Mouse (Mus musculus) thymus, adult 18-20 months (tissue): ENCODE measurements at regions not wholly inside any gene's neighbourhood (a gene's known extent, or its start where the extent isn't known, plus 50 kb on each side); places are given as distances from the start of the nearest gene placed in this dataset.

Experiments
- DNase-seq, 2 experiments: peaks; one replicate each; pipeline ENCODE4 v3.0.0; 2022; ENCODE audit warnings: mixed read lengths in 2 of 2

DNA sequence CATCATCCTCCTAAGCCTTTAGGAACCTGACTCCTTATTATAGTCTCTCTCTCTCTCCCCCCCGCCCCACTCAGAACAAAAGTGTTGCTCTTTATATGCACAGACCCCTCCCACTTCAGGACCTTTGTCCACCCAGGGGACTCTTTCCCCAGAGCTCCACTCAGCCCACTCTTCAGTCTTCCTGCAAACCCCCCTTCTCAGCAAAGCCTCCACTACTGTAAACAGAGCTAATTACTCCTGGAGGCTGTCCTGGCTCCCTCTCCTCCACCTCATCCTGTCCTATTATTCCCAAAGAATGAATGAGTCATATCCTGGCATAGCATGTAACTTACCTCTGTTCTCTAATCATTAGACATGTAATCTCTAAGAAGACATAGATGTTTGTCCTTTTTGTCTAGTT is 82.8 kb upstream of the Galnt15 start:
- DNase-seq = no peak

DNA sequence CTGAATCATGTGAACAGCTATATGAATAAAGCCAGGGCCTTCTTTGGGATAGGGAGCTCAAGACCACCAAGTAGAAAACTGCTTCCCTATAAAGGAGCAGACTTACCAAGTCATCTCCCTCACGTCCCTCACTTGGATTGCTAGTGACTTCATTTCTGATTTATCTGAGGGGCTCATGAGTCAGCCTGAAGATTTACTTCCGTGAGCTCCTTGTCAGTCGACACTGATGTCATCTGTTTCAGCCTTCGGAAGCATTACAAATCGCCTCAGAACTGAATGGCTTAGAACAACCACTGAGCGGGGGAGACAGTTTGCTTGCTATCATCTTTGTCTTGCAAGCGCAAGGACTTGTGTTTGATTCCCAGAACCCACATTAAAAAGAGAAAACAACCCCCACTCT is 81.5 kb upstream of the Galnt15 start:
- DNase-seq = no peak

DNA sequence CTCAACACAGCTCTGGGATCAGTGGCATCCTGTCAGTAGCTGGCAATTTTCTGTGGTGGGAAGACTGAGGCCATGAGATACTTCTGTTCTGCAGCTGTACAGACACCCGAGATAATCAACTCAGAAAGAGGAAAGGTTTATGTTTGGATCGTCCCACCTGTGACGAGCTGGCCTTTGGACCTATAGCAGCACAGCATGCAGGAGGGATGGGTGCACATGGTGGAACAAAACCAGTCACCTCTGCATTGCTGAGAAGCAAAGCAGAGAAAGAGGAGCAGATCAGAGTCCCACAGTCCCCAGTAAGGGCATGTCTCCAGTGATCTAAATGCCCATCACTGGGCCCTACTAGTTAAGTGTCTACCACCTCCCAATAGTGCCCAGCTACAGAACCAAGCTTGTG is 76.9 kb upstream of the Galnt15 start:
- no peak for DNase-seq

DNA sequence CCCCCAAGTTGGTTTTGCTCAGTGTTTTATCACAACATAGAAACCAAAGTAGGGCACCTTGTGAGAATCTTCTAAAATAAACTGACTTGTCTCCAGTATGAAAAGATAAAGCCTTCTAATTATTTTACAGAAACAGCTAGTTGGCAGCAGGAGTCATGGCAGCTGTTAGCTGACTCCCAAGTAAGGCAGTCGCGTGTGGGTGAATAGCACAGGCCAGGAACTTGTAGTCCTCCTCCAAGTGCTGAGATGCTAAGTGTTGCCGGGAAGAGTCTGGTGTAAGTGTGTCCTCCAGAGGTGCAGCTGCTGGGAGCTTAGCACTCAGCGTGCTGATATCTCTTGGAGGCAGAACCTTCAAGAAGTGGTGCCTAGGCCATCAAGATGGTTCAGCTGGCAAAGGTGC is 75.0 kb upstream of the Galnt15 start:
- DNase-seq = no peak

DNA sequence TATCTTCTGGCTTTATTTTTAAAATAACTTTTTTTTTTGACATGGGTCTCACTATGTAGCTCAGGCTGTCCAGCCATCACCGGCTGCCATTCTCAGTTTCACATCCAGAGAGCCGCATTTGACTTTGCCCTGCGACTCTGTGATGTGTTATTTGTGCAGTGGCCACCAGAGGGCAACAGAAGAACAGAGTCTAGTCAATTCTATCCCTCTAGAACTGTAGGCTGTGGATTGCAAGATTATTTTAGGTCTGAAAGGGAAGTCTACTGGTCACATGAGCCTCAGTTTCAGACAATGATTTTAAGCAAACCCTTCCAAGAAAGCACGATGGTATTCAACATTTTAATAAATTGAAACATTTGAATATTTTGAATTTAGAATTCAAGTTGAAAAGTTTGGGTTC is 73.8 kb upstream of the Galnt15 start:
- peak; percentile 27 to 31 for DNase-seq

DNA sequence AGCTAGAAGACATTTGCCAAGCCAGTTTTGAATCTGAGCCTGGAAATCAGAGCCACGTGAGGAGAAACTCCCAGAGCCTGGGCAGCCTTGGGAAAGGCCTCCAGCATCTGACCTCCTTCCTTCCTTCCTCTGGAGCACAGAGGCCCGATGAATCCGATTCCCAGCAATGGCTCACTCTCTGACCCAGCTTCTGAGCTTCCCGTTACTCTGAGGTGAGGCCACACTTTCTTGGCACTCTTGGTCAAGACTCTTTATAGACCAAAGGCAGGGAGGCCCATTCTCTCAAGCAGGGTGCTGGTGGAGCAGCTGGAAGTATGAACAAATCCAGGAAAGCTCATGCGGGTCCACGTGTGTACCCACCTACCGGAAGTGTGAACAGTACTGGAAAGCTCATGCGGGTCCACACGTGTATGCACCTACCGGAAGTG is 71.6 kb upstream of the Galnt15 start:
- no peak for DNase-seq

DNA sequence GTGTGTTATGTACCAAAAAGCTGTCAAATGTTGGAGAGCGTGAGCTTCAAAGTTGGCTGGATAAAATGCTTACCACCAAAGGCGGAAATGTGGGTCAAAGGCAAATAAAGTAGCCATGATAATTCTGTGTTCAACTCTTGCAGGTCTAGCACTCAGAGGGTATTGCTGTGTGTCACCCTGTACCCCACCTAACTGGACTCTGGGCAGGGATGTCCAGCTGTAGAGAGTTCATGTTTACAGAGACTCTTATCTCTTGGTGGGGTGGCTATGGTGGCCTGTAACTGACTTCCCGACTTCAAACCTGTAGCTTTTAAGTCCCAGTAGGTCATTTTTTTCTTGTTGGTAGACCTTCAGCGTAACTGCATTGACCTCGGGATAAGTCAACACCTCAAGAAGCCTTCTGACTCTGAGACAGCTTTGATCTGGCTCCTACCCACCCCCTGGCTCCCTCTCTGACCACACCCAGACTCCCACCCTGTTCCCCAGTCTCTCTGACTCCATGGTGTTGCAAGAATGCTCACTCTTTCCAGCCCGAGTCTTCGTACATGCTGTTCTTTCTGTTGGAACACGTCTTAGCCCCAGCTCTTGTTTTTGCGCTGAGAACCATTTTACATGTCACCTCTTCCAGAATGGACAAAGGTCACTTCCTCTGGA is 68.5 kb upstream of the Galnt15 start:
- no peak for DNase-seq

DNA sequence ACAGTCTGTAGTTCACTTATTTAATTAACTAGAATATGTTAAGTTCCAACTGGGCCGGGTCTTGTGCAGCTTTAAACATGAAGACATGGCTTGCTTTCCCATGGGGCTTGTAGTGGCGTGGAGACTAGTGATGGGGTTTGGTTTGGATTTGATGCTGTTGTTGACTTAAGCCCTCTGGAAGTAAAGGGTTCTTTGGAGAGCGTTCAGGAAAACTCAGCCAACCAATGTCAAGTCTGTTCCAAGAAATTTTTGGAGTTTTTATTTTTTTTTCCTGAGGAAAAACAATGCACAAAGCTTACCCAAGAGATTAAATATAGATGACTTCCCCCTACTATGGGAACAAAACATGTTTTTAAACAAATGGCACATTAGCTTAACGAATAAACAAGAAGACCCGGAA is 67.3 kb upstream of the Galnt15 start:
- DNase-seq = no peak

DNA sequence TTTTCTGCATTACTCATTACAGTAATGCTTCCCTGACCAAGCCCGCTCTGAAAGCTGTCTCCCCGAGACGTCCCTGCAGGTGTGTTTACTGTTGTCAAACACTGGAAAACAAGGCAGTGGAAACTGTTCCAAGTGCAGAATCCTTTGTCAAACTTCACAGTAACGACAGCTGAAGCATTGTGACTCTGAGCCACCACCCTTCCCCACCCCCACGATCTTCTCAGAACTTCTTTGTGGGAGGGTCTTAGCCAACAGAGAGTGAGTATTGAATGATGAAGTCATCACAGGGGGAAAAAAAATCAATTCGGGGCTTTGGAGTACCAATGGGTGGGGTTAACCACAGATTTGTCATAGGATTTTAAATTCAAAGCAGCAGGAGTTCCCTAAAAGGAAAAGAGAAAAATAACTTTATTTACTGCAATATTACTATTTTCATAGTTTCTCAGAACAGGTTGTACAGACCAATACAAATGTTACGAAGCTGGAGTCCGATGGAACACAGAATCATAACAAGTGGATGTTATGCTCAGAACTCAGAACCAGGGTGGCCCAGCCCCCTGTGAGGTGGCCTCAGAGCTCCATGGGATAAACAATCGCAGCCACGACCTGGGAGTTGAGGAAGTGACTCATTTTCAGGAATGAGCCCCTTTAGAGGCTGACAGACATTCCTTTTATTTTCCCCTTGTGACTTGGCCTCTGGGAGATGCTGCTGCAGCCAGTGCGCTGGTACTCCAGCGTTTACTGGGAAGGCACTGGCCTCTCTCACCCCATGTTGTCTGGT is 65.5 kb upstream of the Galnt15 start:
- no peak for DNase-seq

DNA sequence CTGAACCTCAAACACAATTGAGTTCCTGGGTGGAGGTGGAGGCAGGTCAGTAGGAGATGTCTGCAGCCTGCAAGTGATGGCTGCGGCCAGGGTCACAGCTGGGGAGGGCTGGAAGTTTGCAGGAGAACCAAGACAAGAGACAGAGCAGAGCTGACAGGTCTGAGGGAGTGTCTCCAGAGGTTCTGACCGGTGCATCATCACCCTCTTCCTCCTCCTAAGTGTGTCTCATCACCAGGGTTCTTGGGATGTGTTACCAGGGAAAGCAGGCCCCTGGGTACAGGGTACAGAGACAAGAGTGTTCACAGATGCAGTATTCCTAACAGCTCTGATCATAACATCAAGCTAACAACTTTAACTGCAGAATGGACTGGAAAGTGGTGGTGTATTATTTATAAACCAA is 64.7 kb upstream of the Galnt15 start:
- no peak for DNase-seq

DNA sequence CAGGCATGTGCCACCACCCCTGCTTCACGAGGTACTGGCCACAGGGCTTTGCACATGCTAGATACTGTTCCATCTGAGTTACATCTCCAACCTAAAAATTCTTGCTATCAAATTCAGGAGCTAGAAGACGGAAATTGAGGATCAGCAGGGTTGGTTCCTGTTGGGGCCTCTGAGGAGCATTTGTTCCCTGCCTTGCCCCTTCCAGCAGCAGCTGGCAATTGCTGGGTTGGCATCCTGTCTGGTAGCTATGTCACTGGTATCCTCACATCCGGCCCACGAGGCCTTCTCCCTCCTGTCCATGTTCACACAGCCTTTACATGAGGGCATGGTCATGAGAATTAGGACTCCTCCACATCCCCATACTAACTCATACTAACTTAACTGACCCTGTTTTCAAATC is 64.0 kb upstream of the Galnt15 start:
- DNase-seq = no peak

DNA sequence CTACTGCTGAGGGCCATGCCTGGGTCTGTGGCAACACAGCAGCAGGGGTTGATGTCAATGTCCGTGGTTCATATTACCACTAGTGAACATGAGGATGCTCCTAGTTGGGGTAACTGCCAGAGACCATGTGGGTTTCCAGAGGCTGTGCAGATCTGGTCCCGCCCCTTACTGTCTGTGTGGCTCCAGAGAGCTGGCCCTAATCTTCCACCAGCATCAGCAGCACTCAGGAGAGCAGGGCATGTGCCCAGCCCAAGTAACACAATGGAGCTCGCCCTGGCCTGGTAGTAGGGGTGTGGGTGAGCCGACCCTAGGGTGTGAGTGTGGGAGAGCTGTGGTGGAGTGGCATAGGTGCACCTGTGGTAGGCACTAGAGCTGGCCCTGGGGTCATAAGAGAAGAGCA is 59.3 kb upstream of the Galnt15 start:
- no peak for DNase-seq

DNA sequence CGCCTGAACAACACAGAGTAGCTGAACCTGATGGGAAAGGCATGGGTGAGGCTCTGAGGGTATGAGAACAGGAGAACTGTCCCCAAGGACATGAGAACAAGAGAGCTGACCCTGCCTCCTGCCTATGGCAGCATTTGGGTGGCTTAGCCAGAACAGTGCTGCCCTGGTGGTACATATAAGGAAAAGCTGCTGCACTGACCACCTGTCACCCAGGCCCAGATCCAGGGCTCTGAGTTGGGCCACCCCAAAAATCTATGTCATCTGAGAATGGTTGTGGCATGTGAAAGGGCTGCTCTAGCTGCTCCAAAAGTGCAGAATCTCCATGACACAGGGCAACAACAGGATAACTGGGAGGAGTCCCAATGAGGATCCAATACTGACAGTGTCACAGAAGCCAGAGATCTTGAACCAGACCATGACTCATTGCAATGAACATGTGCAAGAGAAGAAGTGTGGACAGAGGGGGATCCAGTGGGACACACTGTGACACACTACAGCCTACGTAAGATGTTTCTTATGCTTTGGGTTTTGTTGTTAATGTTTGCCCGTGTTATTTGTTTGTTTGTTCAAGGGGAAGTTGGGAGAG is 58.5 kb upstream of the Galnt15 start:
- DNase-seq = no peak

DNA sequence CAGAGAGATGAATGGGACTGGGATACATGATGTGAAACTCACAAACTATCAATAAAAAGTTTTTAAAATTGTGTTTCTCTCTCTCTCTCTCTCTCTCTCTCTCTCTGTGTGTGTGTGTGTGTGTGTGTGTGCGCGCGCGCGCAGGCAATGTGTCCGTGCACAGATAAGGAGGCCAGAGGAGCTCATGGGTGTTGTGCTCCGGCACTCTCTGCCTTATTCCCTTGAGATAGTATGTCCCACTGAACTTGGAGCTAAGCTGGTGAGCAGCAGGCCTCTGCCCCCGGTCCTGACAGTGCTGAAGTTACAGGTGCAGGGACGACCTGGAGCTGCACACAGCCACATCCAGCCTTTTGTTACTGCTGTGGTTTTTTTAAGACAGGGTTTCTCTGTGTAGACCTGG is 57.9 kb upstream of the Galnt15 start:
- no peak for DNase-seq

DNA sequence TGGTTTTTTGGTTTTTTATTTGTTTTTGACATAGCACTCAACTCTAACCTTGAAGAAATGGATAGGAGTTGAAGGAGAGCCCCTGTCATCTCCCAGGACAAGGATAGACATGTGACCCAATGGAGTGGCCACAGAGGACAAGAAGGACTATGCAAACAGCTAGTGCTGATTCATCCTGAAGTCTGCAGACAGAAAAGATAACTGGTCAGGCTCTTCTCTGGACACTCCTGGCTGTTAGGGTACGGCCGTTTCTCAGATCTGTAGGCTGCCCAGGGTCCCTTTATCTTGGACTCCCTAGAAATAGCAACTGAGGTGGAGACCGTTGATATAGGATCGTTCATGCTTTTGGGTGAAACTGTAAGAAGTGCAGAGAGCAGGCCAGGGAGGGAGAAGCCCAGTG is 55.1 kb upstream of the Galnt15 start:
- no peak for DNase-seq

DNA sequence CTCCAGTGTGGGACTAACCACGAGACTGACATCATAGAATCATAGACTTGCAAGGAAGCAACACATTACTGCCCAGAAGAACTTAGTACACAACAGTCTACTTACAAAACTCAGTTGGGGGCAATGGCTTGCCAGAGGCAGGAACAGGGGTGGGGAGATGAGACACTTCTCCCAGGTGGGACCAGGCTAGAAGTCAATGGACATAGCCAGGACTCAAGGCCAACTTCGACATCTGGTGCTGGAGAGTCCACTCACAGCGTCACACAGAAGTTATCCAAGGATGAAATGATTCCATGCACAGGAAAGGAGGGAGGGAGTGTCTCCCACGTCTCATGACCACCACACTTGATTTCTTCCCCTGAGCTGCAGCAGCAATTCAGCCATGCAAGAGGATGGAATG is 50.6 kb upstream of the Galnt15 start:
- DNase-seq = no peak

DNA sequence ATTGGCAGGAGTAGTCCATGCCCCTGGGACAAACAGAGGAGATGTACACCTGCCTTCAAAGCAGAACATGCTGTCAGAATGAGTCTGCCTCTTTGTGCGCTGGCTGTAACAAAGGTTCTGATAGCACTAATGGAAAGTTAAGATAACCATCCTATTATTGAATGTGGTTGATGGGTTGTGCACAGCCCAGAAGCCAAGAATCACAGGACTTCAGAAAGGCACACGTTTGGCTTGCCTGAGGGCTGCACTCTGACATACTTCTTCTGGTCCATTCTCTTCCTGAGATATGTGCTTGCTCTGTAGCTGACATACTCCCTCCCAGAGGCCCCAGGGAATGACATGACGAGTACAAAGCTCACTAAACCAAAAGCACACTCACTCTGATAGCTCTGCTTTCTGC is 50.1 kb upstream of the Galnt15 start:
- no peak for DNase-seq
